Mouse (Mus musculus): ENCODE results near the gene Ccsap. TPM values are rescaled to one million over a fixed set of nuclear protein-coding genes. Genes with fewer than 3 reads are reported as not detected.

Gene Ccsap
- polyA plus RNA-seq, 1 experiment: 19.6 TPM

GRCm38 (mm10) chr8:123807852-123808573 lies 52.0 kb downstream of the Ccsap start:
- Histone ChIP-seq H3K27ac (ENCODE audit: insufficient read depth, low read length) (peak overlapping the region; percentile 16; the same call in 1 of the 2 replicates), H3K4me1 (ENCODE audit: control insufficient read depth, insufficient read depth, low read length) (peaks cover 32% of the 10 kb centered on the region), H3K4me3 (replicated peaks; ENCODE audit: insufficient read depth, low read depth, low read length) (peak overlapping the region; percentile 52), H3K27me3 (ENCODE audit: control insufficient read depth, insufficient read depth, low read length) (no peaks in the 10 kb centered on the region)
- 39% methylated on average over 6 of the region's 6 CpGs for WGBS
- DNase-seq: no peak
- no peak for TF ChIP-seq CTCF (IDR thresholded peaks at IDR 0.05; ENCODE audit: borderline replicate concordance, insufficient read depth, low read depth, low read length)
- no peak for TF ChIP-seq POLR2A (IDR thresholded peaks at IDR 0.05; ENCODE audit: borderline replicate concordance, insufficient read depth, low read length)

GRCm38 (mm10) chr8:123807024-123807431 lies 53.0 kb downstream of the Ccsap start:
- 0 out of 2 replicates have a peak overlapping the region, but pooled peaks have one; percentile 16 for H3K27ac ChIP-seq (ENCODE audit: insufficient read depth, low read length)
- H3K4me3 ChIP-seq (replicated peaks; ENCODE audit: insufficient read depth, low read depth, low read length): peak overlapping the region; percentile 93
- H3K4me1 ChIP-seq (ENCODE audit: control insufficient read depth, insufficient read depth, low read length): peaks cover 23% of the 10 kb centered on the region
- no peak for TF ChIP-seq POLR2A (IDR thresholded peaks at IDR 0.05; ENCODE audit: borderline replicate concordance, insufficient read depth, low read length)
- no peak for TF ChIP-seq CTCF (IDR thresholded peaks at IDR 0.05; ENCODE audit: borderline replicate concordance, insufficient read depth, low read depth, low read length)
- 2% methylated on average over 14 of the region's 14 CpGs for WGBS
- DNase-seq: no peak
- no peaks in the 10 kb centered on the region for H3K27me3 ChIP-seq (ENCODE audit: control insufficient read depth, insufficient read depth, low read length)

GRCm38 (mm10) chr8:123806374-123806935 lies 53.6 kb downstream of the Ccsap start:
- WGBS: 2% methylated on average over 12 of the region's 12 CpGs
- Histone ChIP-seq H3K27ac (ENCODE audit: insufficient read depth, low read length) (peak overlapping the region; percentile 89), H3K4me1 (ENCODE audit: control insufficient read depth, insufficient read depth, low read length) (peaks cover 20% of the 10 kb centered on the region), H3K4me3 (replicated peaks; ENCODE audit: insufficient read depth, low read depth, low read length) (peak overlapping the region; percentile 93), H3K27me3 (ENCODE audit: control insufficient read depth, insufficient read depth, low read length) (no peaks in the 10 kb centered on the region)
- TF ChIP-seq POLR2A (IDR thresholded peaks at IDR 0.05; ENCODE audit: borderline replicate concordance, insufficient read depth, low read length): no peak
- no peak for TF ChIP-seq CTCF (IDR thresholded peaks at IDR 0.05; ENCODE audit: borderline replicate concordance, insufficient read depth, low read depth, low read length)
- peak in 1 of 2 experiments; percentile 45 for DNase-seq

GRCm38 (mm10) chr8:123805718-123806373 lies 54.2 kb downstream of the Ccsap start, which contains the start of gene Rab4a:
Gene Rab4a (plus strand): TSS chr8:123805985.
- under 1% methylated on average over 48 of the region's 48 CpGs for WGBS
- TF ChIP-seq CTCF (IDR thresholded peaks at IDR 0.05; ENCODE audit: borderline replicate concordance, insufficient read depth, low read depth, low read length): no peak
- TF ChIP-seq POLR2A (IDR thresholded peaks at IDR 0.05; ENCODE audit: borderline replicate concordance, insufficient read depth, low read length): peak; percentile 43
- H3K27me3 ChIP-seq (ENCODE audit: control insufficient read depth, insufficient read depth, low read length): no peaks in the 10 kb centered on the region
- peak within 1 kb of the TSS; percentile 94 for H3K27ac ChIP-seq (ENCODE audit: insufficient read depth, low read length)
- H3K4me1 ChIP-seq (ENCODE audit: control insufficient read depth, insufficient read depth, low read length): peaks cover 15% of the 10 kb centered on the region
- DNase-seq: peak; percentile 90
- H3K4me3 ChIP-seq (replicated peaks; ENCODE audit: insufficient read depth, low read depth, low read length): peak within 1 kb of the TSS; percentile 93

- H3K4me1 ChIP-seq (ENCODE audit: control insufficient read depth, insufficient read depth, low read length): peaks cover 11% of the 10 kb centered on the region
- no peak for DNase-seq
- WGBS: 9% methylated on average over 15 of the region's 15 CpGs
- H3K27ac ChIP-seq (ENCODE audit: insufficient read depth, low read length): peak overlapping the region; percentile 94
- H3K4me3 ChIP-seq (replicated peaks; ENCODE audit: insufficient read depth, low read depth, low read length): peak overlapping the region; percentile 93
- no peaks in the 10 kb centered on the region for H3K27me3 ChIP-seq (ENCODE audit: control insufficient read depth, insufficient read depth, low read length)
- no peak for TF ChIP-seq POLR2A (IDR thresholded peaks at IDR 0.05; ENCODE audit: borderline replicate concordance, insufficient read depth, low read length)
- TF ChIP-seq CTCF (IDR thresholded peaks at IDR 0.05; ENCODE audit: borderline replicate concordance, insufficient read depth, low read depth, low read length): no peak
These were observed 54.7 kb downstream of the Ccsap start for GRCm38 (mm10) chr8:123805209-123805717.

GRCm38 (mm10) chr8:123804586-123804985 lies 55.4 kb downstream of the Ccsap start:
- Histone ChIP-seq H3K27me3 (ENCODE audit: control insufficient read depth, insufficient read depth, low read length) (no peaks in the 10 kb centered on the region), H3K27ac (ENCODE audit: insufficient read depth, low read length) (no peak overlapping the region), H3K4me1 (ENCODE audit: control insufficient read depth, insufficient read depth, low read length) (peaks cover 7% of the 10 kb centered on the region), H3K4me3 (replicated peaks; ENCODE audit: insufficient read depth, low read depth, low read length) (no peak overlapping the region)
- DNase-seq: no peak
- 95% methylated on average over 7 of the region's 7 CpGs for WGBS
- no peak for TF ChIP-seq POLR2A (IDR thresholded peaks at IDR 0.05; ENCODE audit: borderline replicate concordance, insufficient read depth, low read length)
- TF ChIP-seq CTCF (IDR thresholded peaks at IDR 0.05; ENCODE audit: borderline replicate concordance, insufficient read depth, low read depth, low read length): no peak

- no peak for TF ChIP-seq POLR2A (IDR thresholded peaks at IDR 0.05; ENCODE audit: borderline replicate concordance, insufficient read depth, low read length)
- no peak for TF ChIP-seq CTCF (IDR thresholded peaks at IDR 0.05; ENCODE audit: borderline replicate concordance, insufficient read depth, low read depth, low read length)
- no peak overlapping the region for H3K27ac ChIP-seq (ENCODE audit: insufficient read depth, low read length)
- no peak overlapping the region for H3K4me3 ChIP-seq (replicated peaks; ENCODE audit: insufficient read depth, low read depth, low read length)
- peaks cover 3% of the 10 kb centered on the region; the same call in 1 of the 2 replicates for H3K4me1 ChIP-seq (ENCODE audit: control insufficient read depth, insufficient read depth, low read length)
- 81% methylated on average over 1 of the region's 1 CpGs for WGBS
- H3K27me3 ChIP-seq (ENCODE audit: control insufficient read depth, insufficient read depth, low read length): no peaks in the 10 kb centered on the region
- no peak for DNase-seq
These were observed 56.4 kb downstream of the Ccsap start for GRCm38 (mm10) chr8:123803639-123804038.

Data from cerebellum, adult 2 months (tissue).